Mouse (Mus musculus) limb, embryonic 11.5 days (tissue): Measurements from ENCODE around the gene Zeb2. TPM values are rescaled to one million over a fixed set of nuclear protein-coding genes. Genes with fewer than 3 reads are reported as not detected.
A peak's percentile ranks its signal among the peaks of the same experiment; 100 is the strongest.

Experiments used
- ATAC-seq: fragments of 200-750 bp; cut with Nextera tagmentation; 2 replicates; pipeline ENCODE4 v1.8.0; 2017; ENCODE audit warnings: low read depth; ENCODE audit not compliant: insufficient number of reproducible peaks, low FRiP score, low TSS enrichment
- DNase-seq: peaks from one replicate; pipeline ENCODE4 v3.0.0-alpha.2; 2015; ENCODE audit warnings: low spot score
- H3K27ac ChIP-seq: fragments of 300-500 bp; sonication (generic); replicated peaks from 2 replicates; pipeline ENCODE4 v1.5.1; 2014; ENCODE audit warnings: low read depth, mild to moderate bottlenecking, low read length
- H3K27me3 ChIP-seq: fragments of 300-500 bp; sonication (generic); 2 replicates; pipeline ENCODE4 v1.6.1; 2014; ENCODE audit warnings: mild to moderate bottlenecking, low read length, mixed read lengths; ENCODE audit not compliant: control insufficient read depth, insufficient read depth
- H3K36me3 ChIP-seq: fragments of 300-500 bp; sonication (generic); 2 replicates; pipeline ENCODE4 v1.6.1; 2014; ENCODE audit warnings: mild to moderate bottlenecking, low read length, moderate library complexity, mixed read lengths; ENCODE audit not compliant: control insufficient read depth, insufficient read depth
- H3K4me1 ChIP-seq: fragments of 300-500 bp; sonication (generic); 2 replicates; pipeline ENCODE4 v1.6.1; 2014; ENCODE audit warnings: low read length, mixed read lengths; ENCODE audit not compliant: control insufficient read depth, insufficient read depth
- H3K4me2 ChIP-seq: fragments of 300-500 bp; sonication (generic); 2 replicates; pipeline ENCODE4 v1.6.1; 2014; ENCODE audit warnings: low read depth, mild to moderate bottlenecking, moderate library complexity; ENCODE audit not compliant: severe bottlenecking
- H3K4me3 ChIP-seq: fragments of 300-500 bp; sonication (generic); 2 replicates; pipeline ENCODE4 v1.5.1; 2014; ENCODE audit warnings: low read depth, low read length
- H3K9ac ChIP-seq: fragments of 300-500 bp; sonication (generic); 2 replicates; pipeline ENCODE4 v1.6.1; 2014; ENCODE audit warnings: mild to moderate bottlenecking, low read length
- H3K9me3 ChIP-seq: fragments of 300-500 bp; sonication (generic); 2 replicates; pipeline ENCODE4 v1.6.1; 2016; ENCODE audit warnings: low read length; ENCODE audit not compliant: control insufficient read depth
- WGBS: fragments of 180-500 bp; shearing (Covaris S2); extraction: QIAGEN DNeasy Blood & Tissue Kit; methylation state at CpG from one replicate; pipeline ENCODE4 v1.1.7; 2014; 5-methylcytosine and 5-hydroxymethylcytosine counted together
- polyA plus RNA-seq: library from polyadenylated mRNA; unstranded; fragments of >200 nt; fragmentation: Nextera tagmentation; extraction: Ambion mirVana; gene quantifications from 2 replicates; pipeline ENCODE4 v1.2.1, GENCODE M21; 2014

The Zeb2 gene
- polyA plus RNA-seq, 1 experiment from 2014 or later: 7.6 TPM

DNA sequence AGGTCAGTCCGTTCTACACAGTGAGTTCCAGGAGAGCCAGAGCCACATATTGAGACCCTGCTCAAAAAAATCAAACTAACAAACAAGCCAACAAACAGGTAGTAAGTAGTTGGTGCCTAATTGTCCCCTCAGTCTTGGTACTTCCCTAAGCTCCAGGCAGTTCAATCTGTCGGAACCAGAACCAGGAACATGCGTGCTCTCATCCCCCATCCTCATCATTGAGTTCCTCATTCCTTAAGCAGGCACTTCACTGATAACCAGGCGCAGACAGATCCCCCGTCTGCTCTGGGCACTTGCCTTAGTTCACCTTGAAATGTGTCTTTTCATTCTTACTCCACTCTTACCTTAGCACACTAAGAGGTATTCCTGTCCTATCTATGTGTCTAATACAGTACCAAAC, 103.9 kb downstream of the Zeb2 start:
- no peaks in the 10 kb centered on the region for H3K36me3 ChIP-seq
- no peaks in the 10 kb centered on the region for H3K4me1 ChIP-seq
- 89% methylated on average over 5 of the region's 5 CpGs for WGBS
- no peak overlapping the region for H3K4me2 ChIP-seq
- H3K9ac ChIP-seq: no peak overlapping the region
- ATAC-seq (no peak), DNase-seq (no peak)
- H3K4me3 ChIP-seq: no peak overlapping the region
- no peaks in the 10 kb centered on the region for H3K9me3 ChIP-seq
- no peaks in the 10 kb centered on the region for H3K27me3 ChIP-seq
- H3K27ac ChIP-seq: no peak overlapping the region

DNA sequence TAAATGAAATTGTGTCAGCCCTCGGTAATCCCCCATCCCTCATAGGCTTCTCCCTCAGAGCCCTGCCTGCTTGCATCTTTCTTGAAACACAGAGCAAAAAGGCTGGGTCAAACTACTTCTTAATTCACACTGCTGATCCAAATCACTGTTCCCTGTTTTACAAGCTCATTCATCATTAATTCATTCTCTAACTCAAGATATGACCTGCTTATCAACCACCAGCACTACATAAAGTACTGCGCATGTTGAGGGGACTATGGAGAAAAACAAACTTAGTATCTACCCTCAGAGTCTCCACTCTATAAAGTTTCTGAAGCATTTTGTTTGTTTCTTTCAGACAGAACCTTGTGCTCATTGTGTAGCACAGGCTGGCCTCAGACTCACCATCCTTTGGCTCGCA, 104.5 kb downstream of the Zeb2 start:
- no peaks in the 10 kb centered on the region for H3K36me3 ChIP-seq
- 91% methylated on average over 3 of the region's 3 CpGs for WGBS

DNA sequence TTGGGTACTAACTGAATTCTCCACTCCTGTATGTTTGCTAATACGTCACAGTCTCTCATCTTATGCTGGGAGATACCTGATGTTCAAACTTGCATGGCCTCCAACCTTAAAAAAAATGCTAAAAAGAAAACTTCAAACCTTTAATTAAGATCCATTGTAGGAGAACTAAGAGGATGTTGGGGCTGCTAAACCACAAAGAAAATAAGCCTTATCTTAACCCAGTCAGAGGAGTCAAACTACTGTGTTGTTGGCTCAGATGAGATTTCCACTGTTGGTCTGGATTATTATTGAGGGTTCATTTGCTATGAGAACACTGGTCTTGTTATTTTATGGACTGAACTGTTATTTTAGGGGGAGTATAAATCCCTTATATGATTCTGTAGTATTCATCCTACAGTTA, 106.5 kb downstream of the Zeb2 start:
- Histone ChIP-seq H3K4me3 (no peak overlapping the region), H3K4me1 (no peaks in the 10 kb centered on the region), H3K27me3 (no peaks in the 10 kb centered on the region), H3K9me3 (no peaks in the 10 kb centered on the region), H3K9ac (no peak overlapping the region), H3K36me3 (no peaks in the 10 kb centered on the region), H3K27ac (no peak overlapping the region), H3K4me2 (no peak overlapping the region)
- ATAC-seq (no peak), DNase-seq (no peak)
- WGBS: 90% methylated on average over 1 of the region's 1 CpGs

More for the DNA sequence above, 104.5 kb downstream of the Zeb2 start:
- H3K9me3 ChIP-seq: no peaks in the 10 kb centered on the region
- DNase-seq (no peak), ATAC-seq (no peak)
- no peaks in the 10 kb centered on the region for H3K4me1 ChIP-seq
- H3K9ac ChIP-seq: no peak overlapping the region
- H3K4me2 ChIP-seq: no peak overlapping the region
- no peak overlapping the region for H3K4me3 ChIP-seq
- no peaks in the 10 kb centered on the region for H3K27me3 ChIP-seq
- H3K27ac ChIP-seq: no peak overlapping the region

DNA sequence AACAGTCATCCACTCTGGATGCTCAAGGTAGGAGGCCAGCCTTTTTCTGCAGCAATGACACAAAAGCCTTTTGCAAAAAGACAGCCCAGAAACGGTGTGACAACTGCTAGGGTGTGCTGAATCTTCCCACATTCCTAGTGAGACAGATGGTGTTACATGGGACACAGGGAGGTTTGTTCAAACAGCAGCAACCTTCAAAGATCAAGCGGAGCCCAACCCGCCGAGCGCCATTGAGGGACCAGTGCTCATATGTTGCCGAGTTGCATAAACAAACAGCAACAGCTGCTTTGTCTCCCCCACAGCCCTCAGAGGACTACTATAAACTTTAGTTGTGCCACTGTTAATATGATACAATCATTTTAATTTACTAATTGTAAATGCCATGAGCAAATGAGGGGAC, 117.3 kb downstream of the Zeb2 start:
- Histone ChIP-seq H3K9ac (no peak overlapping the region), H3K27ac (no peak overlapping the region), H3K4me3 (no peak overlapping the region), H3K4me2 (no peak overlapping the region), H3K4me1 (no peaks in the 10 kb centered on the region), H3K36me3 (no peaks in the 10 kb centered on the region; the same call in none of the 2 replicates), H3K9me3 (no peaks in the 10 kb centered on the region), H3K27me3 (no peaks in the 10 kb centered on the region)
- 32% methylated on average over 6 of the region's 6 CpGs for WGBS
- no peak for DNase-seq
- no peak for ATAC-seq

DNA sequence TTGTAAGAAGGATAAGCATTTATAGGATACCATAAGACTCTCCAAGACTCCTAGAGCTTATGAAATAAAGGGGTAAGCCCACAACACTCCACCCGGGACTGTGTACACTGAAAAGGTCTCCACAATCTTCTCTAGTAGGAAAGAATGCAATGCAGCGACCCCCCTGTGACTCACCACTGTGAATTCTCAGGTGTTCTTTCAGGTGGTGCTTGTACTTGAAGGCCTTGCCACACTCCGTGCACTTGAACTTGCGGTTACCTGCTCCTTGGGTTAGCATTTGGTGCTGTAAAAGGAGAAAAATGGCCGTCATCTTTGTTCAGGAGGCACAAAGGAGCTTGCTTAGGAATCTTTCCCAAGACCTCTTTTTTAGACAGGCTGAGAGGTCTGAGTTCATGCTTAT, 118.5 kb downstream of the Zeb2 start:
- Histone ChIP-seq H3K4me1 (no peaks in the 10 kb centered on the region), H3K9ac (no peak overlapping the region), H3K9me3 (no peaks in the 10 kb centered on the region), H3K4me2 (no peak overlapping the region), H3K27me3 (no peaks in the 10 kb centered on the region), H3K36me3 (no peaks in the 10 kb centered on the region; the same call in none of the 2 replicates), H3K27ac (no peak overlapping the region), H3K4me3 (no peak overlapping the region)
- DNase-seq (no peak), ATAC-seq (no peak)
- WGBS: 94% methylated on average over 5 of the region's 5 CpGs

DNA sequence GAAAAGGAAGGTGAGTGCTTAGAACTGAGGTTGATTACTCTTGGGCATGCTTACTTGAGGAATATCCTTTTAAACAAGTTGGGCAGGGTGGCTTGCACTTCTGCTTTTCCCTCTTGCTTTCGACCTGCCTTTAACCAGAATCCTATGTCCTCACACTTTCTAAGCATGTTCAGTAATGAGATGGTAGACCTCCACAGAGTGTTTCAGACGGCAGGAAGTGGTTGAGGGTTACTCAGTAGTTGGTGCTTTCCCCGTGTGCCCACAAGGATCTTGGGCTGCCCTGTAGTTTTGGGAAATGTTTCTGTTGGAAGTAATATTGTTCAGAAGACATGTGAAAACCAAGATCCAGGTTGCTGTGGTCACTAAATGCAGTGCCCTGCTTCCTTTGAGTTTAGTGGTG, 135.5 kb downstream of the Zeb2 start:
- ATAC-seq (no peak), DNase-seq (no peak)
- Histone ChIP-seq H3K4me1 (no peaks in the 10 kb centered on the region), H3K27me3 (no peaks in the 10 kb centered on the region), H3K9me3 (no peaks in the 10 kb centered on the region), H3K4me2 (no peak overlapping the region), H3K4me3 (no peak overlapping the region), H3K36me3 (no peaks in the 10 kb centered on the region), H3K27ac (no peak overlapping the region), H3K9ac (no peak overlapping the region)
- WGBS: 81% methylated on average over 3 of the region's 3 CpGs

DNA sequence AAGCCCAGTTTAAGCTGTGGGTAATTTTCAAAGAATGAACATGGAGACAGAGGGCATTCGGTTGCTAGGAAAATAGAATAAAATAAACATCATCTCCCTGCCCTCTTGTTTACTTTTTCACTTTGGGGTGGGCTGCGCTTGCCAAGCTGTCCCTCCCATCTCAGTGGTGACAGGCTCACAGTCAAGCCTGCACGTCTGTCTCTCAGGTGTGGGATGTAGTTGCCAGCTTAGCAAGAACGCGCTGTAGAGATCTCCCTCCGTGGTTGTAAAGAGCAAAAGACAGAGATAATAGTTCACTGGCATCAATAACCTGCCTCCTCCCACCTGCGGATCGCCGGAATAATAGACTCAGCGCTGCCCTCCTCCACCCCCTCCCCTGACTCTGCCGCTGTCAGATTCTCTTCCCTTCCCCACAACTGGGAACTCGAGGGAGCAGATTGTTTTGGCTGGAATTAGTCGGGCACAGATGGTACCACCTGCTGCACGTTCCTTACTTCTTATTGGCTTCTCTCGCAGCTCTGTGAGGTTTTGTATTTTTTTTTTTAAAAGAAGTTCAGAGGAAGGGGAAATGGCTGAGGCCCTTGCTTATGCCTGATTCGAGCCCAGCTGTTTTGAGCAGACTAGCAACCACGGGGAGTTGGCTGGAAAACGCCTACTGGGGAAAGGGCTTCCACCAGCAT, 138.0 kb downstream of the Zeb2 start:
- Histone ChIP-seq H3K27ac (no peak overlapping the region), H3K4me3 (no peak overlapping the region), H3K9me3 (no peaks in the 10 kb centered on the region), H3K4me2 (peak overlapping the region; percentile 48), H3K36me3 (no peaks in the 10 kb centered on the region), H3K27me3 (no peaks in the 10 kb centered on the region), H3K9ac (no peak overlapping the region), H3K4me1 (no peaks in the 10 kb centered on the region)
- 7% methylated on average over 18 of the region's 18 CpGs for WGBS
- ATAC-seq: no peak
- no peak for DNase-seq

DNA sequence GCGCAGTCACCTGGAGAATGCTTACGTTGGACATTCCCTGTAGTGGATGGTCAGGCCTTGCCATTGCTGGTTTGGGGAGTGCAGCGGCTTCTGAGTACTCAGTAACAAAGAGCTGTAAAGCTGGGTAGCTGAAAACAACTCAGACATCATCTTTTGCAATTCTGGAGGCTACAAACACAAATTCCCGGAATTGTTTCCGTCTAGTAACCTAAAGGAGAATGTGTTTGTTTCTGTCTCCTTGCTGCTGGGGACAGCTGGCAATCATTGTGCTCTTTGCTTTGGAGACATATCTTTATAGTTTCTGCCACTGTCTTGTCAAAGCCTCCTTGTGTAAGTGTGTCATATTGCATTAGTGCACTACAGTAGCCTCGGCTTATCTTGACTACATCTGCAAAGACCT, 139.2 kb downstream of the Zeb2 start:
- 84% methylated on average over 6 of the region's 6 CpGs for WGBS
- H3K9ac ChIP-seq: no peak overlapping the region
- no peaks in the 10 kb centered on the region for H3K4me1 ChIP-seq
- DNase-seq (no peak), ATAC-seq (no peak)
- no peak overlapping the region for H3K27ac ChIP-seq
- no peaks in the 10 kb centered on the region for H3K9me3 ChIP-seq
- no peaks in the 10 kb centered on the region for H3K36me3 ChIP-seq
- H3K27me3 ChIP-seq: no peaks in the 10 kb centered on the region
- H3K4me3 ChIP-seq: no peak overlapping the region
- no peak overlapping the region for H3K4me2 ChIP-seq

DNA sequence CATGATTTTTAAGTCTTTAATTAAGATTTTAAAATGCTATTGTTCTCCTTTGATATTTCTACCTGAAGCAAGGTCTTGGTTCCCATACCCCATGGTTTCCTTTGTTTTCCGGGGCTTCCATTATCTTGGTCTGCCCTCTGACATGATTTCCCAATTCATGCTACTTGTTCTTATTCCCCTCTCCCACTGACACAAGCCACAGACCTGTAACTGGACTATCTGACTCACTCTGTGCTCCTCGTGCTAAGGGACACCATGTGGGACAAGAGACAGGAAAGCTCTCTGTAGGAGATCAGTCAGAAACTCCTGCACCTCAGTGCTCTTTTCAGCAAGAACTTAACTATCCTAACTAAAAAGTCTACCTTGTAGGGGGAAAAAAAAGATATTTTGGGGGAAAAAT, 139.6 kb downstream of the Zeb2 start:
- no peak for ATAC-seq

More for the DNA sequence above, 139.6 kb downstream of the Zeb2 start:
- no peaks in the 10 kb centered on the region for H3K9me3 ChIP-seq
- H3K4me2 ChIP-seq: no peak overlapping the region
- WGBS: 74% methylated on average over 2 of the region's 2 CpGs
- no peak overlapping the region for H3K27ac ChIP-seq
- H3K9ac ChIP-seq: no peak overlapping the region
- no peak for DNase-seq
- no peaks in the 10 kb centered on the region for H3K27me3 ChIP-seq
- no peaks in the 10 kb centered on the region for H3K4me1 ChIP-seq
- no peak overlapping the region for H3K4me3 ChIP-seq
- no peaks in the 10 kb centered on the region for H3K36me3 ChIP-seq
